Mouse (Mus musculus): ENCODE measurements around the gene Lhx1.

The Lhx1 gene

DNA sequence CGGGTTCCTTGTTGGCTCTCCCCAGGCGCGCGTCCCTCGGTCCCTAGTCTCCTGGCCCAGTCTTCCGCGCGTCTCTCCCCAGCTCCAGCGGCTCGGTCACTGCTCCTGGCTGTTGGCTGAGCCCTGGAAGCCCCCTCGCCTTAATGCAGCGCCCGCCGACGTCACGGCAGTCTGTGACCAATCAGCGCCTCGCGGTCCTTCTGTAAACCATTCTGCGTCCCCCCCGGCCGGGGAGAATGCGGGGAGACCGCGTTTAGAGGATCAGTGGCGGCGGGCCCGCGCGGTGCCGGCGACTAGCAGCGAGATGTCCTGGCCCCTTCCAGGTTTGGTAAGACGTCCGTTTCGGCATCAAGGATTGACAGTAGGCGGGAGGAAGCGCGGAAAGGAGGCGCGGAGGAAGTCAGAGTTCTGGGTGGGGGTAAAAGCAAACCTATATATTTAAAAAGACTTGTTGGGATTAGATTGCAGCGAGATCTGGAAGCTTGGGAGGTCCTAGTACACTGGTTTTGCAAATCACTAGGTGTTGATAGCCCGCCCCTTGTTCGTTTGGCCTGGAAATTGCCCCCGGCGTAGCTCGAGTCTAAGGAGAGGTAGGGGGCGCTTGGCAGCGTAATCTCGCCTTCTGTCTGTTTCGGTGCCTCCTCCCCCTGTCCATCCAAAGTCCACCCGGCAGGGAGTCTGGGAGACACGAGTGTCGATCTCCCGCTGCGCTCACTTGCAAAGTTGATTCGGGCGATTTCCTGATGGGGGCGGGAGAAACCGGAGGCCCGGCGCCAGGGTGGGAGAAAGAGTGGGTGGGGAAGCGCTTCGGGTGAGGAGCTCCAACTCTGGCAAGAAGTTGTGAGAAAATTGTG is at the start of gene Lhx1:
TSS of gene Lhx1 (minus strand) at position 115 of the 854 bp plus-strand sequence.
- DNase-seq (ENCODE audit: low read depth, low spot score) = peak; percentile 93

DNA sequence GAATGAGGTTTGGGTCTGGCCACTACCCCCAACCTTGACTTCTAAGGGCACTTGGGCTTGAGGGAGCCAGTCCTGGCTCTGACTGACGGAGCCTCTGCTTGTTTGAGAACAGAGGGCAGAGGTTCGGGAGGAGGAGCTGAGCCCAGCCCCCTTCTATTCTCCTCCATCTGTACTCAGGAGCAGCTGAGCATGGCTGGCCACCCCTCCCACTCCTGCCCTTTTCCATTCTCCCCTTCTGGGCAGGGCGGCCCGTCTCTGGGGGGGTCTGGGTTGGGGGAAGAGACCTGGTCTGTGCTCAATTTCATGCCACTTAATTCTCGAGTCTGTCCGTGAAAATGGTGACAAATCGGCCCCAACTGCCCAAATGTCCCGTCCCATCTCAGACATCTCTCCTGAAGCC is 49.5 kb upstream of the Lhx1 start:
- DNase-seq (ENCODE audit: low read depth, low spot score) = no peak

DNA sequence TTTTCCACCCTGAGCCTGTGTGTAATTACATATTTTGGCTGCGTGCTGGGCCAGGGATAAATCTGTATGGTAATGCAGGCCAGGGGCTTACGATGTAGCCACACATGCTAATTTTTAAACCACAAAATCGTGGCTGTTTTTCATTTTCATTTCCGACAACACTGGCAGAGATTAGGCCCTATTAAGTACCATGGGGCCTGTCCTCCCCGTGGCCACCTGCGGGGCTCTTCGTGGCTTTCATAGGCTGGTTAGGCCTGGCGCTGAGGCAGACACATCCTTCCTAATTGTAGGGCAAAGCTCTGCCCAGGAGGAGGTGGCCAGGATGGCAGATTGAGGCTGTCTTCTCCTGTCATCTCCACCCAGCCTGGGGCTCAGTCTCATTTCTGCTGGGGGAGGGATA is 48.3 kb upstream of the Lhx1 start:
- no peak for DNase-seq (ENCODE audit: low read depth, low spot score)

DNA sequence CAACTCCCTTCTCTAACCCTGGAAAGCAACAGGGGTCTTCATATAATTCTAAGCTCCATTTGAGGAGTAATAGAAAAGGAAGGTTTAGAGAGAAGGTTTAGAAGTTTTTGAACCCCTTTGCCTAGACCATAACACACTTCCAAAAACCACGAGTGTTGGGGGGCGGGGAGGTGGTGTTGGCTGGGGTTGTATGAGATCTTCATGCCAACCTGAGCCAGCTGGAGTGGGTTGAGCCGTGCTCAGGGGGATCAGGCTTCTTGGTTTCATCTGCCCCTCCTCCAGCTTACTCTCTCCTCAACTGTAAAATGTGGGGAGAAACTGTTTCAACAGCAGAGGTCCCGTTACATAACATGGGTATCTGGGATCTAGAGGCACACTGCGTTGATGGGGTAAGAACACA is 45.5 kb upstream of the Lhx1 start:
- DNase-seq (ENCODE audit: low read depth, low spot score) = no peak

DNA sequence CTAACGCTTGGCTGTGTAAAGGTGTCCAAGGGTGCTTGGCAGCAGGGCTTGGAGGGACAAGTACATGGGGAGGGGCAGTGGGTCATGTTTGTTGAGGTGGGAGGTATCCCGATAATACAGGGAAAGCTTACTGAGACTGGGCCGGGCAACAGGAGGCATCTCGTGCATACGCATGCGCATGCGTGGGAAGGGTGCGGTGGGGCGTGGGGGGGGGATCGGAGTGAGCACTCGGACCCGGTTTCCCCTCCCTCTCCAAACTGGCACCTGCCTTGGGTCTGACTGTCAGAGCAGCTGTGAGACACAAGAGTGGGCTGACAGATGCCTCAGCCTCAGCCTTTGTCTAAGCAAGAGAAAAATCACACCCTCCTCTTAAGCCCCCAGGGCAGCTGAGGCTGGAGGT is 45.1 kb upstream of the Lhx1 start:
- no peak for DNase-seq (ENCODE audit: low read depth, low spot score)

DNA sequence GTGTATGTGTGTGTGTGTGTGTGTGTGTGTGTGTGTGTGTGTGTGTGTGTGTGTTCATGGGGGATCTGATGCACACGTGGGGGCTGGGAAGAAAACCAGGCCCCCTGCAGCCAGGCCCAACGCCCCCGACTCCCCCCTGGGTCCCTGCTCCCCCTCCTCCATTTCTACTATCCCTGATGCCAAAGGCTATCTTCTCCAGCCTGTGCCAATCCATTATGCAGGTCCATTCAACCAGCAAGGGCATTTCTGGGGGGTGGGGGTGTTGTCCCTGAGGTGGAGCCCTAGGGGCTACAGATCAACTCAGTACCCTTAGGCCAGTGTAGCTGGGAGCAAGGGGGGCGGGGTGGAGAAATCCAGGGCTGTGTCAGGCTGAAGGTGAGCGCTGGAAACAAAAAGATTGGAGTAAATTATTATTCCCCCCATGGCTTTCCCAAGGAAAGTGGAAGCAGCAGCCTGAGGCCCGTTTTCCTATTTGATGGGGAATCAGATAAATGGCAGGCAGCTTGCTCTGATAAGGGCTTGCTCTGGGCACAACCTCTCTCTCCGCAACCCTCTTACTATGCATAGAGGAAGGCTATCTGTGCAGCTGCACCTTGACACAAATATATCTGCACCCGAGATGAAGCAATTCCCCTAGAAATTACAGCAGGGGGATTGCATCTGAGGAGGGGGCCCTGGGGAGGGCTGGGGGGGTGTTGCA is 43.9 kb upstream of the Lhx1 start:
- DNase-seq (ENCODE audit: low read depth, low spot score) = no peak

DNA sequence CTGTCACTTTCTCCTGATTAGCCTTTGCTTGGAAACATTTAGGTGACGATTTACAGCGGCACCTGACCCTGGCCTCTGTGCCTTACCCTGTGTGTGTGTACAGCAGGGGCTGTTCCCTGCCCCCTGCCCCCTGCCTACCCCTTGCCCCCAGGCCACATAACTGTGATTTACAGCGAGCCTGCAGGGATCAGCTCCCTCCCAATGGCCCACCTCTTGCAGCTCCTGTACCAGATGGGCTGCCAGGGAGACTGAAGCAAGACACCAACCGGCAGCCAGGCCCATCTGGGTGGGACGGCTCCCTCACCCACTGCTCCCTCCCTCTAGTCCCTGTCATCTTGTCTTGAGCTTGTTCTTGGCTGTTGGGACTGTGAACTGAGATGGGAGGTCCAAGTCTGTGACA is 43.1 kb upstream of the Lhx1 start:
- DNase-seq (ENCODE audit: low read depth, low spot score) = no peak

DNA sequence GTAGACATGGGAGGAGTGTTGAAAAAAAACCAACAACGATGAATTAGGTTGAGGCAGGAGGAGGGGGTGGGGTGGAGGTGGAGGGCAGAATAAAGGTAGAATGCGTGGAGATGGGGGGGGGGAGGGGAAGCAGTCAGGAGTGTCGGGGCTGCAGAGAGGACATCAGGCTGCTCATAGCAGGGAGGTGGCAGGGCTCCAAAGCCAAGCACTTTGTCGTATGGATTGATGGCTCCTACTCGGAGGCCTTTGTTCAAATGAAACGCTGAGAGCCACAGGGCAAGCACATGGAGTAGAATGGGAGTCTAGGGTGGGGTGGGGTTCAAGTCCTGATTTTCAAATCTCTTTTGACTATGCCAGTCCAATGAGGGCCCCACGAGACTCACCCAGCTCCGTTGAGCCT is 41.4 kb upstream of the Lhx1 start:
- DNase-seq (ENCODE audit: low read depth, low spot score) = peak; percentile 28

DNA sequence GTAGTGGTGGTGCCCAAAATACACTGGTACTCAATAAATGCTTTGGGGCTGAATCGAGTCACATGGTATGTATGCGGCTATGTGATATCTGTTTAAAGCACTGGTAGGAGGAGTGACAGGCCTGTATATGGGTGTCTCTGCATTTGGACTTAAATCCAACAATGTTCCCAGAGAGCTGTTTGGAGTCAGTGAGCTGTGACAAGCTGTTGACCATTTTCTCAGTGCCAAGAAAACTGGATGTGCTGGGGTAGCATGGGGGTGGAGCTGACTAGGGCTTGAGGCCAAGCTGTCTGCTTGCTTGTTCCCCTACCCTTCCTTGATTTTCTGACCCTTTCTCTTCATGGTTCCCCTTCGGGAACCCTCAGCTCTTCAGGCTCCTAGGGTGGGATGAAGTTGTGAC is 39.9 kb upstream of the Lhx1 start:
- DNase-seq (ENCODE audit: low read depth, low spot score) = peak; percentile 59

DNA sequence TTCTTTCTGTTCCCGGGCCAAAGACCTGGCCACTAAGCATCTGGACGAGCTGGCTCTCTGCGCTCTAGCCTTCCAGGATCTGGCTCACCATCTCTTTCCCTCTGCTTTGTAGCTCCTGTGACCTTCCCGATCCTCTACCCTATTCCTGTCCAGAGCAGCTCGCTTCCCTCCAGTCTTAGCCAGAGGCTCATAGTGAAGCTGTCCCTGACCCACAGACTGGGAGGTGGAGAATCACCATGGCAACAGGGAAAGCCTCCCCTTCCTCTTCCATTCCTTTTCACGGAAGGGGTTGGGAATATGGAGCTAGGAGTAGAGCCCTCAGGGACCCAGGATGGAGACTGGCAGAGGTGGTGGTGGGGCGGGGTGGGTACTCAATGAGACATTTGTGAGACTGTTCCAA is 38.0 kb upstream of the Lhx1 start:
- DNase-seq (ENCODE audit: low read depth, low spot score) = no peak

DNA sequence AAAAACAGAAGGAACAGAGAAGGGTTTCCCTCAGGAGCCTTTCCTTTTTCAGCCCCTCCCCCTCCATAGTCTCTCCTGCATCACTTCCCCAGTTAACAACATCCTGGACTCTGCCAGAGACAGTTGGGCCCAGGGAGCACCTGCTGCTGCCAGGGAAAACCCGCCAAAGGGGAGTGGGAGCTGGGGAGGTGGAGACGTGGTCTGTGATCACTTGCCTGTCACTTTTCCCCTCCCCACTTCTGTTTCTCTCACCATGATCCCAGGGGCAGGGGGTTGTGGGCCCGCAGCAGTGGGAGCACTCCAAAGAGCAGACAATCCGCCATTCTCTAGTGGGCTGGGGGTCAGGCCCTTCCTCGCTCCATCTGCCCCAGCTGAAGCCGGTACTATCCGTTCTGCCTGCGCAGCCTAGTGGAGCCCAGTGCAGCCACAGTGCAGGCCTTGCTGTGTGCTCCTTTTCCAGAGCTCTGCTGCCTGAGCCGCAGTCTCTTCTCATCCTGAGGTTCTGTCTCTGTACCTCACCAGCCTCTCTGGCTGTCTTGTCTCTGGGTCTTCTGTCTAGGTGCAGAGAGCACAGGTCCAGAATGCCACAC is 37.5 kb upstream of the Lhx1 start:
- no peak for DNase-seq (ENCODE audit: low read depth, low spot score)

DNA sequence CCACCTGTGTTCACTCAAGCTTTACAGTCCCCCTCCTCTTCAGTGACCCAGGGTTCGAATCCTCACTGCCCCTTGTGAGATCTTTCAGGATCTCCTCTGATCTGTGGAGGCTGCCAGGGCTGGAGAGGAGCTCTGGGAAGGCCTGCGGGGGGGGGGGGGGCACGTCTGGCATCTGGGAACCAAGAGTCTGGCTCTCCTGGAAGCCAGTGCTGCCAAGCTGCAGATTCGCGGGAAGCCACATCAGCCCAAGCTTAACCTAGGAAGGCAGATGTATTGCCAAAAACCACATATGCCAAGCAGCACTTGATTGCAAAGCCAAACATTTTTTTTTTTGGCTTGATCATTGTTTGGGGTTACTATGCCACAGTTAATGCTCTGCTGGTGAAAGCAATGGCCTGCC is 36.2 kb upstream of the Lhx1 start:
- DNase-seq (ENCODE audit: low read depth, low spot score) = no peak

DNA sequence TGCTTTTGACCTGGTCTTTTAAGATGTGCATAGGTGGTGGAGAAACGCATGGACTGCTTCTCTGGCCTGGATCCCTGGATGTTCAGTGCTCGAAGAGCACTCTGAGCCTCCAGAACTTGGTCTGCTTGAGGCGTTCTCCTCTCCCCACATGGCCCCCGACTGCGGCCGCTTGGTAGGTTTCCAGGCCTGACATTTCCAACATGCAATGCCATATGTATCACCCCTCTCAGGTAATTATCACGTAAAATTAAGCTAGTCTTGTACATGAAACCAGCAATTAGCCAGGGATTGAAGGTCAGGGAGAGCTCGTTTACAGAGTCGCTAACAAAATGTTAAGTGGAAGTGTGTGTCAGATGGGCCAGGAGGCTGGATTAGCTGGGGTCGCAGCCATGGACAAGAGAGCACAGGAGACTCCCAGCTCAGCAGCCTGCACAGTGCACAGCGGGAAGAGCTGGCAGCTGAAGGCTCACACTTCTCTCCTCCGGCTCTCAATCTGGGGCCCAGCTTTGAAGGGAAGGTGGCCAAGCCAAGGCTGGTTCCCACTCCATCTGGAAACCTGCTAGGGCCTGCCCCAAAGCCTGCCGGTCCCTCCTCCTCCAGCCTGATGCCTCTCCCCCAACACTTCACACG is 28.6 kb upstream of the Lhx1 start:
- DNase-seq (ENCODE audit: low read depth, low spot score) = peak; percentile 80

DNA sequence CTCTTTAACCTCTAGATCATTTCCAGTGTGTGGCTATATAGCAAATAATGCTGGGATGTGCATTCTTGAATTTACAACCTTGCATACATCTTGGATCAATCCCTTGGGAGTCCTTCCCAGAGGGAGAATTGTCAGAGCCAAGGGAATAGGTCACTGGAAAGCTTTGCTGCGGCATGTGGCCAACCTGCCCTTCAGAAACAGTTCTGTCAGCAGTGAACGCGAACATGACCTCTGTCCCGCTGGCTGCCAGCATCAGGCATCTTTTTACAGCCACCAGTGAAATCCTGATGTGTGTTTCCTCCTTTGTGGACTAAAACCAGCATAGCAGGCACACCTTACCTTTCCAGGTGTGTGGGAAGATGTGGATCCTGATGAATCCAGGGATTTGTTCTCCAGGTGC is 26.0 kb upstream of the Lhx1 start:
- no peak for DNase-seq (ENCODE audit: low read depth, low spot score)

DNA sequence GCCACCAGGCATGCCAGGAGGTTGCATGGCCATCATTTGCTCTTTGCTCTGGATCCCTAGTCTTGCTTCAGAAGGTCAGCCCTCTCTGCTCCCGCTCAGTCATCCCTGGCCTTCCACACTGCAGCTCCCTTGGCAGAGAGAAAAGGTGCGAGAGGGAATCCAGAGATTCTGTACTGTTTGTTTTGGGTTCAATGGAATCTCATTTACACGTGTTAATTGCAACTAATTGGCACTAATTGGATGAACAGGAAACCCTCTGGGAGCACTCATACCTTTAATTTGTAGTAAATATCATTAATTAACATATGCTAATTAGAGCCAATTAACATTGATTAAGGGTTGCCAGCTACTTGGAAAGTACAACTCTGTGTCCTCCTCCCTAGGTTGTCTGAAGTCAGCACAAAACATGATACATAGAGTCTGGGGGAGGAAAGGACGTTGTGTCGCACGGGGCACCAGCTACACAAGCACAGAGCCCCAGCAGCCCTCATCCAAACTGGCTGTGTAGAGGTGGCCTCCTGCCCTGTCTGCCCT is 24.0 kb upstream of the Lhx1 start:
- no peak for DNase-seq (ENCODE audit: low read depth, low spot score)

DNA sequence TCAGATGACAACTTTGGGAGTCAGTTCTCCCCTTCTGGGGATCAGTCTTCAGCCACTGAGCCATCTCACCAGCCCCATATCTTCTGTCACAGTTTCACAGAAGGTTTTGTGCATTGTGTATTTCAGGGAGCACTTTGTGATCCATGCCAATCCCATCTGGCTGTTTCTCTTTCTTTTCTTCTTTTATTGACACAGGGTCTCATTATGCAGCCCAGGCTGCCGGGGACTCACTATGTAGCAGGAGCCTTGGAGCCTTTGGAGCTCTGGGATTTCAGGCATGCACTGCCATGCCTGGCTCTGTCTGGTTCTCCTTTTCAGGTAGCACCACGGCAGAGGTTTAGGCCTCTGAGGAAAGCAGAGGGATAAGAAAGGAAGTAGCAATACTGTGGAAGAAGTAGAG is 23.0 kb upstream of the Lhx1 start:
- DNase-seq (ENCODE audit: low read depth, low spot score) = no peak

DNA sequence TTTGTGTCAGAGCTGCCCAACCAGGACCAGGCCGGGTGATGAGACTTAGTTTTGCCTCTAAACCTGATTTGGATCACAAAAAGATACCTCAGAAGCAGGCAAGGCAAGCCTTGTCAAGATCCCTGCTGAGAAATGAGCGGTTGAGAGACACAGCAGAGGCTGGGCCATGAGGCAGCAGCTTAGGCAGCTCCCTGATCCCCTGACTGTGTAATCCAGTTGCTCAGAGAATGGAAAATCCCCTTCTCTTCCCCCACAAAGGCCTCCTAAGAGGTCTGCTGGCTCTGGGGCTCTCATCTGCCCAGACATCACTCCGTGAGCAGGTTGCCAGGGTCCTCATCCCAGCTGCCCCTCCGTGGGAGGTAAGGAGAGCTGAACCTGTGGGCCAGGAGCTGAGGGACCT is 14.6 kb upstream of the Lhx1 start:
- no peak for DNase-seq (ENCODE audit: low read depth, low spot score)

DNA sequence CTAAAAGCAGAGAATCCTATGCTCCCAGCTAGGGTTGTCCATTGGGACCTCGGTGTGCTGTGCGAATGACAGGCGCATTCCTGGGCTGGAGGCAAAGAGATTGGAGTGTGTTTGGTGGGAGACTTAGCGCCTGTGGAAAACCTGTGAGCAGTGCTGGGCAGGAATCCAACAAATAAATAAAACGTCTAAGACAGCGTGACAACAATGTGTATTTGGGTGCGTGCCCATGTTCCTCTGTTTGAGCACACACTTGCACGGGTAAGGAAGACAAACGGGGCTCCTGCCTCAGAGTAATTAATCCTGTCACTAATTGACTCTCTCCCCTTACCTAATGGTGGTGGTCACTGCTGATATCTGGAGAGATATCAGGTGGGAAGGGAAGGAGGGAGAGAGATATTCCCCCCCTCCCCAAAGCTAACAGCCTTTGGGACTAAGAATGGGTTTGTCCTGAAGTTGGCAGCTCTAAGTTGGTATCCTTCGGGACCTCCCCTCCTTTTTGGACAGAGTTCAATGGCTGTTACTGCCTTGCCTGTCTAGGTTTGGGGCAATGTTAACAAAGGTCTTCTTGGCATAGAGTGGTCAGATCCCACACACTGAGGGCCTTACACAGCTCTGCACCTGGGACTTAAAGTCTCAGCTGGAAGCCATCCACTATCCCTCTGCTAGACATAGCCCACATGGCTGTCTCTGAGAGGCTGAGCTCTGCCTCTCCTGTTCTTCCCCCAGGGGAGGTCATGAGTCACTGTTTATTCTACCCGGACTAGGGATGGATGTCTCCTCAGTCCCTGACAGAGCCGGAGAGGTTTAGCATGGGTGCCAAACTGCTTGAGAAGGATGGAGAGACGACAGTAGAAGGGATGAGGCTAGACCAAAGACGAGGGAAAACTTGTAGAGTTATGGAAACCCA is 4.7 kb upstream of the Lhx1 start:
- DNase-seq (ENCODE audit: low read depth, low spot score) = no peak

DNA sequence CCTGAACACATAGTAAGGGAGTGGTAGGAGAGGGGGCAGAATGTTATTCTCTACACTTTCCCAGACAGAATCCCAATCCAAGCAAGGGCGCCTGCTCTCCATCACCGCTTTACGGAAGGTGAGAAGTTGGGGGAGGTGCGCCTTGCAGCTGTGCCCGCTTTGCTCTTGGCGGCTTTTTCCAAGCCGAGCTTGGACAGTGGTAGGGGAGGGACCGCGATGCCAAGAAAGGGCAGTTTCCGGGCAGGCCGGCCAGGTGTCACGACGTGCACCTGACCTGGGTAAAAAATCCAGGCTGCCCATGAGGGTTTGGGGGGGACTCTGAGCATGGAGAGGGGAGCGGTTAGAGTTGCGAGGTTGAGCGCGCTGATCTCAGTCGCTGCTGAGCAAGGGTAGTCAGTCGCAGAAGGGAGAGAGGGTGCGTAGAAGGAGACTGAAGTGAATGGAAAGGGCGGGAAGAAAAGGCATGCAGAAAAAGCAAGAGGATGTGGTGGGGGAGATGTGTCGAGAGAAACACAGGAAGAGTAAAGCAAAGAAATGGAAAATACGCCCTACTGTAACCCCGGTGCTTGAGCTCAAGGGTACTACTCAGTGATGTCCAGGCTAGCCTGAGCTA is 3.9 kb upstream of the Lhx1 start:
- DNase-seq (ENCODE audit: low read depth, low spot score) = no peak

DNA sequence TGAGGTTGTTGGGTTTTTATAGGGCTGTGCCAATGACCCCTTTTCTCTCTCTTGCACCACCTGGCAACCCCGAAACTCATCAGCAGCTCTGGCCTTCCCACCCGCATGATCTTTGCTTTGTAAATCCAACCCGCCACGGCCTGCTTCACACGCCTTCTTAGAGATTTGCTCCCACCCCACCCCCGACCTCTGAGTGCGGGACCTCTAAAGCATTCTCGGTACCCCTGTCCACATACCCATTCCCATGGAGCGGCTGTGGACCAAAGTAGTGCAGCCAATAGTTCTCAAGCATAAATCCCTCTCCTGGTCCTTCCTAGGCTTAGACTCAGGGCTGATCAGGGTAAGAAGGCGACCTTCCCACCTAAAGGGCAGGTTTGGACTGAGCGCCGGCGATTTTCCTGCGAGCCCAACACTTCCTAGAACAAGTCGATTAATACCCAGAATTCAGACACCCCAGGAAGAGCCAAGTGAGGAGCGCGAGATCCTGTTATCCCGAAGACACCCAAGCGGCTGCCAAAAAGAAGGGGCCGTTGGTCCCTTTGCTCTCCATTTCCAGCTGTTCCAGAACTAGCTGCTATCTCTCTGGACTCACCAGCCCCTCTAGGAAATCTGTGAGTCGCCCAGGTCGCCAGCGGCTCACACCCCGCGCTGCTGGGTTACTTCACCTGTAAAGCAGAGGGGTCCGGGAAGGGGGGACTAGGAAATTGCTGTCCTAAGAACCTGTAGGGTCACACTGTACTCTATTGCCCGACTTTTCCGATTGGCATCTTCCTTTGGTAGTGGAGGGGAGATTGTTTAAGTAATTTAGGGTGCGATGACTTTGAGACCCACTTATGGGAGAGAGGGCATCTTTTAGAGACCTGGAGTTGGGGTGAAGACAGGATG is 1.9 kb upstream of the Lhx1 start:
- DNase-seq (ENCODE audit: low read depth, low spot score) = no peak
